Mouse (Mus musculus) megakaryocyte, embryonic 14.5 days (primary cell): ENCODE results near the gene Alkbh6. TPM values are rescaled to one million over a fixed set of nuclear protein-coding genes. Genes with fewer than 3 reads are reported as not detected.

Experiments
- H3K27me3 ChIP-seq: replicated peaks from 2 replicates; pipeline ENCODE3; 2012; ENCODE audit warnings: inconsistent platforms
- H3K36me3 ChIP-seq: replicated peaks from 2 replicates; pipeline ENCODE3; 2012; ENCODE audit warnings: low read length, inconsistent platforms, mixed read lengths
- H3K4me1 ChIP-seq: 2 replicates; pipeline ENCODE4 v1.6.1; 2012; ENCODE audit warnings: inconsistent platforms
- H3K4me3 ChIP-seq: replicated peaks from 2 replicates; pipeline ENCODE3; 2012; ENCODE audit warnings: moderate library complexity, mild to moderate bottlenecking, inconsistent platforms
- H3K9me3 ChIP-seq: 2 replicates; pipeline ENCODE4 v1.6.1; 2012; ENCODE audit warnings: inconsistent platforms
- FLI1 ChIP-seq: IDR thresholded peaks from 2 replicates; pipeline ENCODE4 v1.6.1; 2012; ENCODE audit warnings: low read length, inconsistent platforms, mixed read lengths
- GATA1 ChIP-seq: IDR thresholded peaks from 3 replicates; pipeline ENCODE4 v1.6.1; 2012; ENCODE audit warnings: mixed read lengths, low read length, inconsistent platforms, borderline replicate concordance
- polyA plus RNA-seq: library from polyadenylated mRNA; stranded (reverse); fragments of >175 nt; gene quantifications from 2 replicates; pipeline ENCODE4 v1.2.3, GENCODE M21; 2012; ENCODE audit warnings: low replicate concordance; ENCODE audit not compliant: insufficient read depth

The Alkbh6 gene
- polyA plus RNA-seq, 1 experiment, result 78.7 TPM

GRCm38 (mm10) chr7:30346635-30347379 lies 38.3 kb downstream of the Alkbh6 start:
- no peaks in the 10 kb centered on the region for H3K36me3 ChIP-seq

GRCm38 (mm10) chr7:30347828-30348227 lies 39.3 kb downstream of the Alkbh6 start:
- TF ChIP-seq FLI1, result no peak
- TF ChIP-seq GATA1, result no peak
- Histone ChIP-seq H3K4me3 (no peak overlapping the region), H3K4me1 (peaks cover 11% of the 10 kb centered on the region), H3K36me3 (no peaks in the 10 kb centered on the region), H3K9me3 (no peaks in the 10 kb centered on the region), H3K27me3 (peaks cover 72% of the 10 kb centered on the region)

More at GRCm38 (mm10) chr7:30346635-30347379, 38.3 kb downstream of the Alkbh6 start:
- Histone ChIP-seq H3K27me3 (peaks cover 66% of the 10 kb centered on the region), H3K9me3 (no peaks in the 10 kb centered on the region), H3K4me3 (no peak overlapping the region), H3K4me1 (peaks cover 11% of the 10 kb centered on the region)
- TF ChIP-seq FLI1, result no peak
- no peak for TF ChIP-seq GATA1

GRCm38 (mm10) chr7:30353279-30353822 lies 44.8 kb downstream of the Alkbh6 start:
- Histone ChIP-seq H3K9me3 (no peaks in the 10 kb centered on the region), H3K4me3 (no peak overlapping the region), H3K4me1 (peaks cover 2% of the 10 kb centered on the region; the same call in 1 of the 2 replicates), H3K36me3 (no peaks in the 10 kb centered on the region), H3K27me3 (peaks cover 90% of the 10 kb centered on the region)
- TF ChIP-seq GATA1 (no peak), FLI1 (no peak)

- peaks cover 87% of the 10 kb centered on the region for H3K27me3 ChIP-seq
- no peaks in the 10 kb centered on the region for H3K4me1 ChIP-seq
- H3K4me3 ChIP-seq, result no peak overlapping the region
- H3K36me3 ChIP-seq, result no peaks in the 10 kb centered on the region
- TF ChIP-seq GATA1, result no peak
- no peak for TF ChIP-seq FLI1
- no peaks in the 10 kb centered on the region for H3K9me3 ChIP-seq
Measured at GRCm38 (mm10) chr7:30354059-30354458, 45.5 kb downstream of the Alkbh6 start.

GRCm38 (mm10) chr7:30358378-30359186 lies 50.1 kb downstream of the Alkbh6 start:
- TF ChIP-seq GATA1, result no peak
- TF ChIP-seq FLI1, result no peak
- Histone ChIP-seq H3K27me3 (peaks cover 88% of the 10 kb centered on the region), H3K4me1 (no peaks in the 10 kb centered on the region), H3K36me3 (no peaks in the 10 kb centered on the region), H3K4me3 (no peak overlapping the region), H3K9me3 (no peaks in the 10 kb centered on the region)

GRCm38 (mm10) chr7:30359276-30359865 lies 50.9 kb downstream of the Alkbh6 start:
- Histone ChIP-seq H3K4me1 (no peaks in the 10 kb centered on the region), H3K36me3 (no peaks in the 10 kb centered on the region), H3K27me3 (peaks cover 90% of the 10 kb centered on the region), H3K4me3 (no peak overlapping the region), H3K9me3 (no peaks in the 10 kb centered on the region)
- TF ChIP-seq GATA1, result no peak
- no peak for TF ChIP-seq FLI1

GRCm38 (mm10) chr7:30360028-30360427 lies 51.5 kb downstream of the Alkbh6 start:
- no peaks in the 10 kb centered on the region for H3K9me3 ChIP-seq
- H3K27me3 ChIP-seq, result peaks cover 89% of the 10 kb centered on the region

GRCm38 (mm10) chr7:30362652-30363343 lies 54.3 kb downstream of the Alkbh6 start, which contains the start of gene Lrfn3:
Gene Lrfn3 (minus strand): TSS chr7:30362772.
- H3K36me3 ChIP-seq, result no peaks in the 10 kb centered on the region
- H3K4me1 ChIP-seq, result 0 out of 2 replicates have a peak, but pooled peaks cover 3% of the 10 kb centered on the region
- no peaks in the 10 kb centered on the region for H3K9me3 ChIP-seq
- H3K27me3 ChIP-seq, result peaks cover 83% of the 10 kb centered on the region
- no peak within 1 kb of the TSS for H3K4me3 ChIP-seq
- no peak for TF ChIP-seq GATA1
- TF ChIP-seq FLI1, result no peak

More at GRCm38 (mm10) chr7:30360028-30360427, 51.5 kb downstream of the Alkbh6 start:
- Histone ChIP-seq H3K36me3 (no peaks in the 10 kb centered on the region), H3K4me1 (no peaks in the 10 kb centered on the region), H3K4me3 (no peak overlapping the region)
- TF ChIP-seq FLI1, result no peak
- no peak for TF ChIP-seq GATA1

- Histone ChIP-seq H3K36me3 (no peaks in the 10 kb centered on the region), H3K27me3 (peaks cover 83% of the 10 kb centered on the region), H3K4me1 (peaks cover 3% of the 10 kb centered on the region; the same call in 1 of the 2 replicates), H3K4me3 (no peak overlapping the region), H3K9me3 (no peaks in the 10 kb centered on the region)
- TF ChIP-seq FLI1, result no peak
Measured at GRCm38 (mm10) chr7:30363344-30363738, 54.8 kb downstream of the Alkbh6 start.

Other genes with a start within 250 kb of the Alkbh6 start
- gene Zfp82, start 235.8 kb upstream of the Alkbh6 start, polyA plus RNA-seq, result 0.21 TPM in 1 of 2 replicates, not detected in the other
- not detected in 2 replicates for gene Gm26920, start 218.3 kb upstream of the Alkbh6 start, polyA plus RNA-seq
- 0.37 TPM in 1 of 2 replicates, not detected in the other for gene Zfp566, start 218.2 kb upstream of the Alkbh6 start, polyA plus RNA-seq
- gene Zfp260, start 213.9 kb upstream of the Alkbh6 start, polyA plus RNA-seq, result 0.26 TPM in 1 of 2 replicates, not detected in the other
- gene Zfp382, start 186.8 kb upstream of the Alkbh6 start, polyA plus RNA-seq, result not detected in 2 replicates
- 2.6 TPM in 1 of 2 replicates, not detected in the other for gene Zfp146, start 139.0 kb upstream of the Alkbh6 start, polyA plus RNA-seq
- gene Cox7a1, start 124.6 kb upstream of the Alkbh6 start, polyA plus RNA-seq, result 2.4 TPM in 1 of 2 replicates, not detected in the other
- gene Capns1, start 109.9 kb upstream of the Alkbh6 start, polyA plus RNA-seq, result 122 and 208 TPM in 2 replicates
- gene Polr2i, start 76.8 kb upstream of the Alkbh6 start, polyA plus RNA-seq, result 13.7 and 67.3 TPM in 2 replicates
- 21.7 and 73.2 TPM in 2 replicates for gene Tbcb, start 76.4 kb upstream of the Alkbh6 start, polyA plus RNA-seq
- gene Ovol3, start 73.0 kb upstream of the Alkbh6 start, polyA plus RNA-seq, result not detected in 2 replicates
- gene Thap8, start 28.6 kb upstream of the Alkbh6 start, polyA plus RNA-seq, result not detected in 2 replicates
- gene Wdr62, start 28.3 kb upstream of the Alkbh6 start, polyA plus RNA-seq, result 35.7 and 93.0 TPM in 2 replicates
- gene Clip3, start 17.0 kb upstream of the Alkbh6 start, polyA plus RNA-seq, result 0.34 TPM in 1 of 2 replicates, not detected in the other
- 2.6 TPM in 1 of 2 replicates, not detected in the other for gene Syne4, start 6.1 kb downstream of the Alkbh6 start, polyA plus RNA-seq
- 0.25 TPM in 1 of 2 replicates, not detected in the other for gene E130208F15Rik, start 13.0 kb downstream of the Alkbh6 start, polyA plus RNA-seq
- gene Sdhaf1, start 15.2 kb downstream of the Alkbh6 start, polyA plus RNA-seq, result 9.8 and 13.7 TPM in 2 replicates
- gene Lrfn3, start 54.1 kb downstream of the Alkbh6 start, polyA plus RNA-seq, result not detected in 2 replicates
- 20.9 and 273 TPM in 2 replicates for gene Tyrobp, start 105.0 kb downstream of the Alkbh6 start, polyA plus RNA-seq
- gene Hcst, start 111.1 kb downstream of the Alkbh6 start, polyA plus RNA-seq, result 11.1 and 14.2 TPM in 2 replicates
- gene Nfkbid, start 113.0 kb downstream of the Alkbh6 start, polyA plus RNA-seq, result 8.3 and 10.0 TPM in 2 replicates
- gene Aplp1, start 136.8 kb downstream of the Alkbh6 start, polyA plus RNA-seq, result 2.1 and 5.5 TPM in 2 replicates
- gene Kirrel2, start 149.0 kb downstream of the Alkbh6 start, polyA plus RNA-seq, result not detected in 2 replicates
- not detected in 2 replicates for gene Nphs1, start 149.6 kb downstream of the Alkbh6 start, polyA plus RNA-seq
- not detected in 2 replicates for gene Prodh2, start 184.9 kb downstream of the Alkbh6 start, polyA plus RNA-seq
- 12.9 and 43.1 TPM in 2 replicates for gene Arhgap33, start 226.3 kb downstream of the Alkbh6 start, polyA plus RNA-seq
- gene Hspb6, start 243.5 kb downstream of the Alkbh6 start, polyA plus RNA-seq, result 6.0 and 17.2 TPM in 2 replicates
- 11.6 and 51.8 TPM in 2 replicates for gene Proser3, start 243.6 kb downstream of the Alkbh6 start, polyA plus RNA-seq